8 mouse cellular contexts compared by ENCODE assay signal in the genomic region with DNA sequence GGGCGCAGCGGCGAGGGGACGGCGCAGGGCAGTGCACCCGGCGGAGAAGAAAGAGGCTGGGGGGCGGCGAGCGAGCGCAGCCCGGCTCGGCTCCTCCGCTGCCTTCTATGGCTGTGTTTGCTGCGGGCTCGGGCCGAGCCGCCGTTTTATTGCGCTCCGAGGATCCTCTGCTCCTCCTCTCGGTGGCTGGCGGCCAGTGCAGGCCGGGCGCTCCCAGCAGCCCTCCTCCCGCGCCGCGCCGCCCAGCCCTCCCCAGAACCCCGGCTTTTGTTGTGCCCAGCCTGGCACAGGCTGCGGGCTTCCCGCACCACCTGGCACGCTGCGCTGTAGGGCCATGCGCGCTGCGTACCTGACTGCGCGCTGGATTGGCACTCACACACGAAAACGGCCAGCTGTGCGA. TPM values are rescaled to one million over a fixed set of nuclear protein-coding genes. Genes with fewer than 3 reads are reported as not detected.
A peak's percentile ranks its signal among the peaks of the same experiment; 100 is the strongest.
DNase-seq lines count a peak whose midpoint lies in the region; ATAC-seq and TF ChIP-seq lines count a peak whose summit lies in the region.

No protein-coding gene starts in this region.

- dilution Hi-C loops in CH12.LX (cut with MboI; ENCODE audit: extremely low pct_ligation_motif_present, extremely low pct_unique_long_range_greater_than_20kb, low sequenced_read_pairs) = no loop called here

- peak overlapping the region in 2 of 3 experiments; percentile 21 to 33 for H3K4me3 ChIP-seq in CH12.LX (replicated peaks in 1 of 3; ENCODE audit: low read depth in 2 of 3, low read length in 2 of 3, poor library complexity in 1 of 3)
- H3K4me3 ChIP-seq in forebrain, embryonic 16.5 days (replicated peaks; ENCODE audit: low read length) = peak overlapping the region; percentile 84
- H3K4me3 ChIP-seq in neural tube, embryonic 15.5 days (replicated peaks) = peak overlapping the region; percentile 84

- TF ChIP-seq POLR2A in CH12.LX (IDR thresholded peaks at IDR 0.05; ENCODE audit: low read depth, low read length) = peak; percentile 41; the same call in 1 of the 2 replicates

- TF ChIP-seq EP300 in CH12.LX (IDR thresholded peaks at IDR 0.05; ENCODE audit: low read length) = no peak

- peak; percentile 62 for TF ChIP-seq RAD21 in CH12.LX (IDR thresholded peaks at IDR 0.05; ENCODE audit: low read depth, low read length)

- in situ Hi-C loops in CH12.LX (cut with MboI; ENCODE audit: low pct_ligation_motif_present, low pct_unique_long_range_greater_than_20kb, low sequenced_read_pairs) = no loop called here

- H3K27me3 ChIP-seq in CH12.LX (replicated peaks) = peaks cover 50% of the 10 kb centered on the region
- H3K27me3 ChIP-seq in forebrain, embryonic 16.5 days (replicated peaks; ENCODE audit: control insufficient read depth, insufficient read depth, low read length) = no peaks in the 10 kb centered on the region
- H3K27me3 ChIP-seq in neural tube, embryonic 15.5 days (replicated peaks) = no peaks in the 10 kb centered on the region

- H3K79me2 ChIP-seq in CH12.LX (replicated peaks; ENCODE audit: control insufficient read depth, extremely low read depth, insufficient read depth, poor library complexity, severe bottlenecking) = no peaks in the 10 kb centered on the region

- no peaks in the 10 kb centered on the region for H3K36me3 ChIP-seq in CH12.LX (replicated peaks in 1 of 2; ENCODE audit: control insufficient read depth in 1 of 2, insufficient read depth in 1 of 2, low read length in 1 of 2)
- H3K36me3 ChIP-seq in forebrain, embryonic 16.5 days (ENCODE audit: control insufficient read depth, insufficient read depth) = no peaks in the 10 kb centered on the region
- no peaks in the 10 kb centered on the region for H3K36me3 ChIP-seq in neural tube, embryonic 15.5 days

- peaks cover 2 to 11% of the 10 kb centered on the region in 2 experiments; a peak in 2 of 4 replicates for H3K4me1 ChIP-seq in CH12.LX (ENCODE audit: control insufficient read depth in 1 of 2, insufficient read depth in 2 of 2)
- peaks cover 37% of the 10 kb centered on the region for H3K4me1 ChIP-seq in forebrain, embryonic 16.5 days (replicated peaks; ENCODE audit: control insufficient read depth, insufficient read depth, low read length)
- peaks cover 41% of the 10 kb centered on the region for H3K4me1 ChIP-seq in neural tube, embryonic 15.5 days

- peak; percentile 54 for DNase-seq in CH12.LX (ENCODE audit: extremely low read depth)
- DNase-seq in heart, postnatal 25 days (ENCODE audit: low spot score) = peak; percentile 81
- peak; percentile 74 to 87 for DNase-seq in layer of hippocampus, adult 18-20 months (ENCODE audit: low spot score in 2 of 2)
- peak; percentile 89 to 90 for DNase-seq in lung, adult 18-20 months
- DNase-seq in testis, postnatal 10 days (ENCODE audit: low spot score) = peak; percentile 95

- no peak overlapping the region for H3K27ac ChIP-seq in CH12.LX (ENCODE audit: insufficient read depth, low read depth)
- peak overlapping the region; percentile 89 for H3K27ac ChIP-seq in forebrain, embryonic 16.5 days (ENCODE audit: low read length)
- H3K27ac ChIP-seq in neural tube, embryonic 15.5 days (replicated peaks) = peak overlapping the region; percentile 88

- peak in 1 of 2 experiments; percentile 81; a peak in 2 of 4 replicates for TF ChIP-seq CTCF in CH12.LX (conservative IDR thresholded peaks at IDR 0.05 in 1 of 2, IDR thresholded peaks at IDR 0.05 in 1 of 2; ENCODE audit: low read depth in 2 of 2, low read length in 2 of 2)

- H3K9ac ChIP-seq in CH12.LX (ENCODE audit: insufficient read depth, low read depth) = peak overlapping the region; percentile 2; the same call in 1 of the 2 replicates
- H3K9ac ChIP-seq in forebrain, embryonic 16.5 days (replicated peaks; ENCODE audit: low read depth, low read length) = peak overlapping the region; percentile 95
- peak overlapping the region; percentile 92 for H3K9ac ChIP-seq in neural tube, embryonic 15.5 days (replicated peaks)

- under 1% methylated on average over 33 of the region's 43 CpGs for WGBS in forebrain, embryonic 16.5 days
- 0% methylated on average over 38 of the region's 43 CpGs for WGBS in neural tube, embryonic 15.5 days

- peak overlapping the region; percentile 83 for H3K4me2 ChIP-seq in CH12.LX (ENCODE audit: insufficient read depth, low read depth, poor library complexity, severe bottlenecking)
- peak overlapping the region; percentile 87 for H3K4me2 ChIP-seq in forebrain, embryonic 16.5 days (ENCODE audit: low read length)
- H3K4me2 ChIP-seq in neural tube, embryonic 15.5 days = peak overlapping the region; percentile 90

- no peaks in the 10 kb centered on the region for H3K9me3 ChIP-seq in CH12.LX (replicated peaks; ENCODE audit: low read length)
- no peaks in the 10 kb centered on the region for H3K9me3 ChIP-seq in forebrain, embryonic 16.5 days (ENCODE audit: control insufficient read depth, low read length)
- H3K9me3 ChIP-seq in neural tube, embryonic 15.5 days (replicated peaks) = no peaks in the 10 kb centered on the region

- intact Hi-C loops in heart, postnatal 25 days (cut with DNase I) = loop anchor here (1.0 kb wide), 1 partner anchor 38 kb away; no protein-coding TSS in a partner anchor

- ATAC-seq in cerebellum, adult (ENCODE audit: insufficient number of reproducible peaks, low FRiP score, low TSS enrichment) = peak; percentile 66; the same call in 1 of the 2 replicates
- ATAC-seq in forebrain, embryonic 16.5 days = peak; percentile 94
- ATAC-seq in neural tube, embryonic 15.5 days (ENCODE audit: low FRiP score) = peak; percentile 93

TF ChIP-seq in CH12.LX, 34 proteins besides CTCF, POLR2A, EP300 and RAD21:
- TF ChIP-seq KAT2A (IDR thresholded peaks at IDR 0.05; ENCODE audit: insufficient replicate concordance, low read length) (no peak), SMC3 (IDR thresholded peaks at IDR 0.05; ENCODE audit: low read depth, low read length) (peak; percentile 87), RCOR1 (conservative IDR thresholded peaks at IDR 0.05; ENCODE audit: low read depth, low read length) (no peak), SIN3A (IDR thresholded peaks at IDR 0.05; ENCODE audit: low read length) (no peak), CHD1 (IDR thresholded peaks at IDR 0.05; ENCODE audit: low read depth, low read length) (no peak), ELF1 (IDR thresholded peaks at IDR 0.05; ENCODE audit: low read depth, low read length) (no peak; the same call in 1 of the 2 replicates), ETS1 (conservative IDR thresholded peaks at IDR 0.05; ENCODE audit: low read depth, low read length) (no peak), ZC3H11A (IDR thresholded peaks at IDR 0.05; ENCODE audit: low read depth, low read length) (peak; percentile 28; the same call in 1 of the 2 replicates), NRF1 (IDR thresholded peaks at IDR 0.05; ENCODE audit: low read depth, low read length) (0 out of 2 replicates have a peak, but pooled peaks have one; percentile 3), TBP (conservative IDR thresholded peaks at IDR 0.05; ENCODE audit: low read depth, low read length) (no peak), ZNF384 (IDR thresholded peaks at IDR 0.05; ENCODE audit: low read depth, low read length) (no peak), IRF4 (IDR thresholded peaks at IDR 0.05; ENCODE audit: low read depth, low read length) (peak; percentile 38; the same call in 1 of the 2 replicates), JUND (conservative IDR thresholded peaks at IDR 0.05; ENCODE audit: low read depth, low read length) (no peak), UBTF (IDR thresholded peaks at IDR 0.05; ENCODE audit: low read depth, low read length) (peak; percentile 88; the same call in 1 of the 2 replicates)

RNA-seq across cellular contexts. Expression of gene Timp2, which starts 0.3 kb away (rescaled TPM):
- 0.34 and 0.38 TPM in 2 replicates for total RNA-seq in CH12.LX (2012; rRNA removed)
- 0.12 TPM in 1 of 2 replicates, not detected in the other for total RNA-seq in CH12.LX (2014; rRNA removed)
- polyA plus RNA-seq in CH12.LX (2012; ENCODE audit: insufficient read length, low read depth) = 0.57 TPM in 1 of 2 replicates, not detected in the other
- 79.8 and 79.9 TPM in 2 replicates for polyA plus RNA-seq in forebrain, embryonic 16.5 days (2015; fragmentation: Nextera tagmentation; extraction: Ambion mirVana)
- total RNA-seq in heart, postnatal 25 days (2021) = 100 to 1,000 TPM; 121 to 138 TPM
- 100 to 1,000 TPM; 201 to 256 TPM for total RNA-seq in layer of hippocampus, adult 18-20 months (2021)
- 84.6 and 86.6 TPM in 2 replicates for polyA plus RNA-seq in neural tube, embryonic 15.5 days (2015; fragmentation: Nextera tagmentation; extraction: Ambion mirVana)

RNA-seq across cellular contexts. Expression of gene Cep295nl, which starts 12.9 kb away (rescaled TPM):
- total RNA-seq in CH12.LX (2012; rRNA removed) = not detected in 2 replicates
- total RNA-seq in CH12.LX (2014; rRNA removed) = not detected in 2 replicates
- polyA plus RNA-seq in CH12.LX (2012; ENCODE audit: insufficient read length, low read depth) = not detected in 2 replicates
- 0.14 and 0.35 TPM in 2 replicates for polyA plus RNA-seq in forebrain, embryonic 16.5 days (2015; fragmentation: Nextera tagmentation; extraction: Ambion mirVana)
- total RNA-seq in heart, postnatal 25 days (2021) = 1 to 10 TPM in 1 of 2 experiments, under 1 TPM in 1; 0.84 to 1.1 TPM
- 1 to 10 TPM in 1 of 2 experiments, under 1 TPM in 1; 0.61 to 1.2 TPM for total RNA-seq in layer of hippocampus, adult 18-20 months (2021)
- polyA plus RNA-seq in neural tube, embryonic 15.5 days (2015; fragmentation: Nextera tagmentation; extraction: Ambion mirVana) = 0.18 and 0.37 TPM in 2 replicates

RNA-seq across cellular contexts. Expression of gene Lgals3bp, which starts 46.7 kb away (rescaled TPM):
- total RNA-seq in CH12.LX (2012; rRNA removed) (67.3 and 93.0 TPM in 2 replicates), CH12.LX (2014; rRNA removed) (134 and 146 TPM in 2 replicates)
- 310 and 338 TPM in 2 replicates for polyA plus RNA-seq in CH12.LX (2012; ENCODE audit: insufficient read length, low read depth)
- polyA plus RNA-seq in forebrain, embryonic 16.5 days (2015; fragmentation: Nextera tagmentation; extraction: Ambion mirVana) = 2.7 and 2.8 TPM in 2 replicates
- total RNA-seq in heart, postnatal 25 days (2021) = 10 to 100 TPM; 19.2 to 24.0 TPM
- total RNA-seq in layer of hippocampus, adult 18-20 months (2021) = 10 to 100 TPM; 18.3 to 18.8 TPM
- 3.6 and 20.7 TPM in 2 replicates for polyA plus RNA-seq in neural tube, embryonic 15.5 days (2015; fragmentation: Nextera tagmentation; extraction: Ambion mirVana)

Comparison
In these comparisons a context has a peak if more than half of its experiments do, and no peak if none do; other contexts are left out.
1. H3K4me3 ChIP-seq: peak in every context shown above with its lines; median percentile 84 in forebrain, embryonic 16.5 days; 84 in neural tube, embryonic 15.5 days; 27 in CH12.LX.
2. H3K9ac ChIP-seq: peak in every context shown above with its lines; median percentile 95 in forebrain, embryonic 16.5 days; 92 in neural tube, embryonic 15.5 days; 2 in CH12.LX.
3. RNA of gene Timp2, which starts 0.3 kb away (total RNA-seq): 201 to 256 TPM in layer of hippocampus, adult 18-20 months and 121 to 138 TPM in heart, postnatal 25 days; 0.12 to 0.38 TPM in CH12.LX; every median in the first group is over 10 times any median in the second.
4. Peak in every context shown above with its lines, with median percentiles within 50 percentile points of each other: DNase-seq, H3K4me2 ChIP-seq and ATAC-seq.